Mouse (Mus musculus): Measurements from ENCODE around the gene Fsd1.

Gene Fsd1

GRCm38 (mm10) chr17:55963171-55963570 is 23.1 kb upstream of the Fsd1 start:
- no peak for DNase-seq (ENCODE audit: low spot score)

- DNase-seq (ENCODE audit: low spot score) = no peak
Measured at GRCm38 (mm10) chr17:55964496-55964895, 21.8 kb upstream of the Fsd1 start.

- no peak for DNase-seq (ENCODE audit: low spot score)
Measured at GRCm38 (mm10) chr17:55964996-55965395, 21.3 kb upstream of the Fsd1 start.

- DNase-seq (ENCODE audit: low spot score) = no peak
Measured at GRCm38 (mm10) chr17:55967186-55967585, 19.1 kb upstream of the Fsd1 start.

GRCm38 (mm10) chr17:55968210-55968609 is 18.1 kb upstream of the Fsd1 start:
- no peak for DNase-seq (ENCODE audit: low spot score)

- DNase-seq (ENCODE audit: low spot score) = peak; percentile 53
Measured at GRCm38 (mm10) chr17:55969560-55969959, 16.7 kb upstream of the Fsd1 start.

- DNase-seq (ENCODE audit: low spot score) = peak; percentile 81
Measured at GRCm38 (mm10) chr17:55969966-55970891, 16.1 kb upstream of the Fsd1 start, which contains the start of gene Shd. Gene Shd (plus strand): TSS chr17:55970467.

GRCm38 (mm10) chr17:55971453-55971852 is 14.9 kb upstream of the Fsd1 start:
- DNase-seq (ENCODE audit: low spot score) = no peak

GRCm38 (mm10) chr17:55976255-55976862 is 9.9 kb upstream of the Fsd1 start:
- peak; percentile 79 for DNase-seq (ENCODE audit: low spot score)

GRCm38 (mm10) chr17:55977301-55977700 is 9.0 kb upstream of the Fsd1 start:
- DNase-seq (ENCODE audit: low spot score) = no peak

- no peak for DNase-seq (ENCODE audit: low spot score)
Measured at GRCm38 (mm10) chr17:55990278-55990898, 4.1 kb downstream of the Fsd1 start.

GRCm38 (mm10) chr17:55996007-55996406 is 9.7 kb downstream of the Fsd1 start:
- no peak for DNase-seq (ENCODE audit: low spot score)

- peak; percentile 59 for DNase-seq (ENCODE audit: low spot score)
Measured at GRCm38 (mm10) chr17:55999794-56000499, 13.6 kb downstream of the Fsd1 start.

GRCm38 (mm10) chr17:56003000-56003399 is 16.7 kb downstream of the Fsd1 start:
- no peak for DNase-seq (ENCODE audit: low spot score)

- peak; percentile 90 for DNase-seq (ENCODE audit: low spot score)
Measured at GRCm38 (mm10) chr17:56005415-56006061, 19.2 kb downstream of the Fsd1 start, which contains the start of the genes Stap2 and Mpnd. Gene Stap2 (minus strand): TSS chr17:56005584. Gene Mpnd (plus strand): TSS chr17:56005711.

GRCm38 (mm10) chr17:56006956-56007355 is 20.6 kb downstream of the Fsd1 start:
- no peak for DNase-seq (ENCODE audit: low spot score)

GRCm38 (mm10) chr17:56007444-56008355 is 21.4 kb downstream of the Fsd1 start:
- peak; percentile 35 for DNase-seq (ENCODE audit: low spot score)

- peak; percentile 99 for DNase-seq (ENCODE audit: low spot score)
Measured at GRCm38 (mm10) chr17:56008356-56009087, 22.2 kb downstream of the Fsd1 start.

- DNase-seq (ENCODE audit: low spot score) = peak; percentile 93
Measured at GRCm38 (mm10) chr17:56009088-56009961, 23.0 kb downstream of the Fsd1 start.
